Mouse (Mus musculus) stomach, postnatal 0 days (tissue): ENCODE measurements around the gene Snx5. TPM values are rescaled to one million over a fixed set of nuclear protein-coding genes. Genes with fewer than 3 reads are reported as not detected.

Experiments used
- ATAC-seq: fragments of 200-750 bp; cut with Nextera tagmentation; 2 replicates; pipeline ENCODE4 v1.8.0; 2017; ENCODE audit not compliant: low FRiP score, low TSS enrichment
- DNase-seq: peaks from one replicate; pipeline ENCODE4 v3.0.0-alpha.2; 2016; ENCODE audit warnings: low spot score
- H3K27ac ChIP-seq: fragments of 300-500 bp; sonication (generic); replicated peaks from 2 replicates; pipeline ENCODE4 v1.5.1; 2014; ENCODE audit warnings: mild to moderate bottlenecking, control low read depth
- H3K27me3 ChIP-seq: fragments of 300-500 bp; sonication (generic); 2 replicates; pipeline ENCODE4 v1.6.1; 2014; ENCODE audit warnings: low read length; ENCODE audit not compliant: control insufficient read depth, insufficient read depth
- H3K36me3 ChIP-seq: fragments of 300-500 bp; sonication (generic); 2 replicates; pipeline ENCODE4 v1.6.1; 2014; ENCODE audit warnings: low read length, mixed read lengths; ENCODE audit not compliant: control insufficient read depth, insufficient read depth
- H3K4me1 ChIP-seq: fragments of 300-500 bp; sonication (generic); replicated peaks from 2 replicates; pipeline ENCODE4 v1.6.1; 2014; ENCODE audit warnings: antibody characterized with exemption; ENCODE audit not compliant: control insufficient read depth, insufficient read depth
- H3K4me2 ChIP-seq: fragments of 300-500 bp; sonication (generic); replicated peaks from 2 replicates; pipeline ENCODE4 v1.6.1; 2014; ENCODE audit warnings: low read depth, mild to moderate bottlenecking, control low read depth, moderate library complexity
- H3K4me3 ChIP-seq: fragments of 300-500 bp; sonication (generic); 2 replicates; pipeline ENCODE4 v1.5.1; 2014; ENCODE audit warnings: low read depth, low read length, control low read depth
- H3K9ac ChIP-seq: fragments of 300-500 bp; sonication (generic); 2 replicates; pipeline ENCODE4 v1.6.1; 2014; ENCODE audit warnings: mild to moderate bottlenecking, low read length, control low read depth, mixed read lengths
- H3K9me3 ChIP-seq: fragments of 300-500 bp; sonication (generic); 2 replicates; pipeline ENCODE4 v1.6.1; 2016; ENCODE audit warnings: low read length; ENCODE audit not compliant: control insufficient read depth
- CTCF ChIP-seq: IDR thresholded peaks from 2 replicates; pipeline ENCODE4 v1.5.1; 2016; ENCODE audit warnings: antibody characterized with exemption, low read depth, mild to moderate bottlenecking, moderate library complexity
- EP300 ChIP-seq: optimal IDR thresholded peaks from 2 replicates; pipeline ENCODE3; 2016; ENCODE audit warnings: antibody characterized with exemption
- WGBS: fragments of 180-500 bp; shearing (Covaris S2); extraction: QIAGEN DNeasy Blood & Tissue Kit; methylation state at CpG from one replicate; pipeline ENCODE4 v1.1.7; 2014; 5-methylcytosine and 5-hydroxymethylcytosine counted together
- polyA plus RNA-seq: library from polyadenylated mRNA; unstranded; fragments of >200 nt; fragmentation: Nextera tagmentation; extraction: Ambion mirVana; gene quantifications from 2 replicates; pipeline ENCODE4 v1.2.1, GENCODE M21; 2015

The Snx5 gene
- polyA plus RNA-seq, 1 experiment from 2014 or later = 63.5 TPM

GRCm38 (mm10) chr2:144299749-144300669 lies 29.3 kb upstream of the Snx5 start:
- DNase-seq = peak; percentile 36
- WGBS = 55% methylated on average over 9 of the region's 9 CpGs
- TF ChIP-seq CTCF (no peak), EP300 (no peak)
- Histone ChIP-seq H3K4me1 (no peaks in the 10 kb centered on the region), H3K36me3 (no peaks in the 10 kb centered on the region), H3K4me3 (no peak overlapping the region), H3K4me2 (no peak overlapping the region), H3K9ac (no peak overlapping the region), H3K27ac (0 out of 2 replicates have a peak overlapping the region, but pooled peaks have one; percentile 35), H3K27me3 (no peaks in the 10 kb centered on the region), H3K9me3 (no peaks in the 10 kb centered on the region)
- ATAC-seq = peak; percentile 78

GRCm38 (mm10) chr2:144295145-144295735 lies 24.5 kb upstream of the Snx5 start:
- Histone ChIP-seq H3K4me2 (no peak overlapping the region), H3K9ac (no peak overlapping the region), H3K27ac (peak overlapping the region; percentile 18; the same call in 1 of the 2 replicates), H3K27me3 (no peaks in the 10 kb centered on the region), H3K9me3 (no peaks in the 10 kb centered on the region), H3K36me3 (no peaks in the 10 kb centered on the region), H3K4me3 (no peak overlapping the region), H3K4me1 (no peaks in the 10 kb centered on the region)
- TF ChIP-seq EP300 = no peak
- no peak for TF ChIP-seq CTCF
- WGBS = 46% methylated on average over 9 of the region's 9 CpGs
- peak; percentile 63 for DNase-seq
- ATAC-seq = peak; percentile 75

- DNase-seq = no peak
- TF ChIP-seq CTCF (no peak), EP300 (no peak)
- Histone ChIP-seq H3K27me3 (no peaks in the 10 kb centered on the region), H3K27ac (no peak overlapping the region), H3K9me3 (no peaks in the 10 kb centered on the region), H3K36me3 (no peaks in the 10 kb centered on the region), H3K4me2 (no peak overlapping the region), H3K4me1 (no peaks in the 10 kb centered on the region), H3K4me3 (no peak overlapping the region), H3K9ac (no peak overlapping the region)
- 62% methylated on average over 11 of the region's 11 CpGs for WGBS
- no peak for ATAC-seq
Measured at GRCm38 (mm10) chr2:144291600-144292305, 21.0 kb upstream of the Snx5 start.

- Histone ChIP-seq H3K36me3 (no peaks in the 10 kb centered on the region), H3K4me2 (no peak overlapping the region), H3K9me3 (no peaks in the 10 kb centered on the region), H3K27me3 (no peaks in the 10 kb centered on the region), H3K4me3 (no peak overlapping the region), H3K9ac (no peak overlapping the region), H3K4me1 (no peaks in the 10 kb centered on the region), H3K27ac (no peak overlapping the region)
- DNase-seq = no peak
- WGBS = 87% methylated on average over 7 of the region's 7 CpGs
- ATAC-seq = no peak
- TF ChIP-seq CTCF = no peak
- no peak for TF ChIP-seq EP300
Measured at GRCm38 (mm10) chr2:144290321-144290720, 19.6 kb upstream of the Snx5 start.

GRCm38 (mm10) chr2:144281417-144281816 lies 10.7 kb upstream of the Snx5 start:
- H3K36me3 ChIP-seq = no peaks in the 10 kb centered on the region
- no peak overlapping the region for H3K27ac ChIP-seq
- no peaks in the 10 kb centered on the region for H3K4me1 ChIP-seq
- H3K27me3 ChIP-seq = no peaks in the 10 kb centered on the region
- TF ChIP-seq CTCF (no peak), EP300 (no peak)
- no peak overlapping the region for H3K9ac ChIP-seq
- H3K4me2 ChIP-seq = no peak overlapping the region
- no peaks in the 10 kb centered on the region for H3K9me3 ChIP-seq
- 62% methylated on average over 3 of the region's 3 CpGs for WGBS
- no peak overlapping the region for H3K4me3 ChIP-seq
- ATAC-seq (no peak), DNase-seq (no peak)
